Mouse (Mus musculus) liver, postnatal 0 days (tissue): ENCODE data around the gene Foxc1. TPM values are rescaled to one million over a fixed set of nuclear protein-coding genes. Genes with fewer than 3 reads are reported as not detected.
A peak's percentile ranks its signal among the peaks of the same experiment; 100 is the strongest.

Source experiments
- ATAC-seq: fragments of 200-750 bp; cut with Nextera tagmentation; 2 replicates; pipeline ENCODE4 v1.8.0; 2017; ENCODE audit warnings: mild to moderate bottlenecking, moderate library complexity
- DNase-seq: peaks from one replicate; pipeline ENCODE4 v3.0.0-alpha.2; 2016
- H3K27ac ChIP-seq: fragments of 300-500 bp; sonication (generic); 2 replicates; pipeline ENCODE4 v1.5.1; 2014; ENCODE audit warnings: antibody characterized with exemption, moderate library complexity, mild to moderate bottlenecking, low read depth
- H3K27me3 ChIP-seq: fragments of 300-500 bp; sonication (generic); 2 replicates; pipeline ENCODE4 v1.6.1; 2014; ENCODE audit warnings: low read length, control low read depth, mixed read lengths; ENCODE audit not compliant: insufficient read depth
- H3K36me3 ChIP-seq: fragments of 300-500 bp; sonication (generic); replicated peaks from 2 replicates; pipeline ENCODE4 v1.6.1; 2014; ENCODE audit warnings: mild to moderate bottlenecking, control low read depth, low read length, moderate library complexity, mixed read lengths; ENCODE audit not compliant: insufficient read depth
- H3K4me1 ChIP-seq: fragments of 300-500 bp; sonication (generic); 2 replicates; pipeline ENCODE4 v1.6.1; 2014; ENCODE audit warnings: antibody characterized with exemption, mild to moderate bottlenecking, control low read depth; ENCODE audit not compliant: insufficient read depth
- H3K4me2 ChIP-seq: fragments of 300-500 bp; sonication (generic); 2 replicates; pipeline ENCODE4 v1.6.1; 2014; ENCODE audit warnings: low read depth, mild to moderate bottlenecking, low read length, moderate library complexity, mixed read lengths
- H3K4me3 ChIP-seq: fragments of 300-500 bp; sonication (generic); 2 replicates; pipeline ENCODE4 v1.5.1; 2014; ENCODE audit warnings: low read depth, low read length
- H3K9ac ChIP-seq: fragments of 300-500 bp; sonication (generic); replicated peaks from 2 replicates; pipeline ENCODE4 v1.6.1; 2014; ENCODE audit warnings: mild to moderate bottlenecking, moderate library complexity
- H3K9me3 ChIP-seq: fragments of 300-500 bp; sonication (generic); 2 replicates; pipeline ENCODE4 v1.6.1; 2016; ENCODE audit warnings: mild to moderate bottlenecking, control low read depth, low read length, mixed read lengths
- CTCF ChIP-seq: sonication (generic); IDR thresholded peaks from 2 replicates; pipeline ENCODE4 v1.5.1; 2016; ENCODE audit warnings: antibody characterized with exemption, low read depth
- EP300 ChIP-seq: IDR thresholded peaks from 2 replicates; pipeline ENCODE4 v1.6.1; 2016; ENCODE audit warnings: antibody characterized with exemption, low read depth, mild to moderate bottlenecking
- WGBS: fragments of 180-500 bp; shearing (Covaris S2); extraction: QIAGEN DNeasy Blood & Tissue Kit; methylation state at CpG from one replicate; pipeline ENCODE4 v1.1.7; 2014; ENCODE audit not compliant: insufficient replicate concordance; 5-methylcytosine and 5-hydroxymethylcytosine counted together
- polyA plus RNA-seq: library from polyadenylated mRNA; unstranded; fragments of >200 nt; fragmentation: Nextera tagmentation; extraction: Ambion mirVana; gene quantifications from 2 replicates; pipeline ENCODE4 v1.2.1, GENCODE M21; 2015

The Foxc1 gene
- polyA plus RNA-seq, 1 experiment from 2014 or later: not detected

DNA sequence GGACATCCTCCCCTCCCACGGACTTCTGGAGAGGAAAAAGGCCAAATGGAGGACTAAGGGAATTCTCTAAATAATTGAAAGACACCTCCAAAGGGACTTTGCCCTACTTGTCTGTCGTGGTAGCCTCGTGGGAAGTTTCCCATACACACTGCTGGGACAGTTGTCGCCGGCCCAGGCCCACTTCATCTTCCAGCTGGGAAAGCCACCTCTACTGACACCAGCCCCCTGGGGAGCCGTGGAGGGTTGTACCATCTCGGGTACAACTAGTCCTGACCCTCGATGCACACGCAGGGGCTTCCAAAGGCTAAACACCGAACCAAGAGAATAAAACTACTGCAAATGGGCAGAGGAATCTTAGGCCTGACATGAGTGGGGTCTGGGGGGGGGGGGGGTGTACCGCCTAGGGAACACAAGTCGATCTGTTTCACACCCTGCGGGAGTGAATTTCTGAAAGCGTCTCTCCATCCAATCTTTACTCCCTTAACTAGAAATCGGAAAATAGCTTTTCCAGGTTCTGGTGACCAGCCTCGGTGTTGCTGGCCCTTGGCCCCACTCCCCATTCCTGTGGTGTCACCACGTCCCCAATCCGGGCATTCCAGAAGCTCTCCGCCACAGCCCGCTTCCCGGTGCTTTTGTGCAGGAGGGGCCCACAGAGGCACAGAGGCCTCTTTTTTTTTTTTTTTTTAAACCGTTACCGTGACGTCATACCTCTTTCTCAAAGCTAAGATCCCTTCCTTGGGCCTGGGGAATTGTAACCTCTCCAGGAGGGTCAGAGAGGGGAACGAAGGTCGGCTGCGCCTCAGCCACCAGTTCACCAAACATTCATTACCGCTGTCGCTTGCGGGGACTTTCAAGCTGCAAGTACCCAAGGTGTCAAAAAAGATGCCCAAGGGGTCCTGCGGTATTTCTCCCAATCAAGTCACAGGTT is 3.0 kb upstream of the Foxc1 start:
- Histone ChIP-seq H3K27ac (no peak overlapping the region), H3K27me3 (peaks cover 90% of the 10 kb centered on the region), H3K4me2 (no peak overlapping the region), H3K4me1 (peaks cover 21% of the 10 kb centered on the region), H3K9ac (no peak overlapping the region), H3K4me3 (no peak overlapping the region), H3K36me3 (no peaks in the 10 kb centered on the region), H3K9me3 (no peaks in the 10 kb centered on the region)
- no peak for ATAC-seq
- no peak for TF ChIP-seq CTCF
- no peak for TF ChIP-seq EP300
- no peak for DNase-seq
- 5% methylated on average over 31 of the region's 31 CpGs for WGBS

DNA sequence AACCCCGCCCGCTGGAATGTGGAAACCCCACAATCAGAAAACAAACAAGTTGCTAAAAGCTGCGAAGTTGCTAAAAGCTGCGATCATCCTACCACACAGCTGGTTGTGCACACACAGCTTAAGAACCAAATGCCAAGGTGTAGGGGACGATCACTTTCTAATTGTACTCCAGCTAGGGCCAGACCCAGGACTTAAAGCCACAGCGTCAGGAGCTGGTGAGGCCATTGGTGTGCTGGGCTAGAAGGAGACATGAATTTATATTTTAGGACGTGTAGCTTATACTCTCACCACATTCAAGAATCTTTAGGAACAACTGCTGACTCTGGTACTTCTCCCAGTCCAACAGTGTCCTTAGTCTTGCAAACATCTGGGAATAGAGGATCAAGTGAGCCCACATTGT is 1.9 kb upstream of the Foxc1 start:
- Histone ChIP-seq H3K27ac (no peak overlapping the region), H3K36me3 (no peaks in the 10 kb centered on the region), H3K4me3 (no peak overlapping the region), H3K9me3 (no peaks in the 10 kb centered on the region), H3K27me3 (peaks cover 88% of the 10 kb centered on the region), H3K4me1 (peaks cover 24% of the 10 kb centered on the region), H3K4me2 (no peak overlapping the region), H3K9ac (no peak overlapping the region)
- WGBS: 13% methylated on average over 7 of the region's 7 CpGs
- ATAC-seq (no peak), DNase-seq (no peak)
- no peak for TF ChIP-seq CTCF
- no peak for TF ChIP-seq EP300

DNA sequence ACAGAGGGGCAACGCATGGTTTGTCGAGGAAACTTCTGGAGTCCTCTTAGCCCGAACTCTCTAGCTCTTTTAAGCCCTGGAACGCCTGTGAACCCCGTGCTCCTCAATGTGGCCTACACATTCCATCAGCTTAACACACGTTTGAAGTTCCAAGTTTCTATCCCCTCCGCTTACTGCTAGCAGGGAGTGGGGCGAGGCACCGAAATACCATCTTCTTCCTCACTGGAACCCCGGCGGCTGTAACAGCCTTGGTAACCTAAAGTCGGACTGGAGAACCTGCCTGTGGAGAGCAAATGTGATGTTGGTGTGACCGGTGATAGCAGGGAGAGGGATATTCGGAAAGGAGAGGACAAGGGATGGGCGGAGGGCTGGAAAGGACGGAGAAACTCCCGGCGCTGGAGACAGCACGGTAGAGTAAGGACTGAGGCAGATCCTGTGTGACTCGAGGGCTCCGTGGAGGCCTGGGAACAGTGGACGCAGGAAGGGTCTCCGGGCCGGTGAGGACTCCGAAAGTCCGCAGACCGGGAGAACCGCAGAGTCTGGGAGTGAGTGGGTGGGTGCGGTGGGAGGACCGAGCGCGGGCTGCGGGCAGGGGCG is 504 bp upstream of the Foxc1 start:
- H3K9me3 ChIP-seq: no peaks in the 10 kb centered on the region
- no peak for TF ChIP-seq CTCF
- no peak for TF ChIP-seq EP300
- H3K27ac ChIP-seq: no peak overlapping the region
- H3K4me3 ChIP-seq: peak overlapping the region; percentile 51
- H3K27me3 ChIP-seq: peaks cover 94% of the 10 kb centered on the region
- no peaks in the 10 kb centered on the region for H3K36me3 ChIP-seq
- 3% methylated on average over 32 of the region's 34 CpGs for WGBS
- H3K9ac ChIP-seq: no peak overlapping the region
- DNase-seq (no peak), ATAC-seq (peak; percentile 12; the same call in 1 of the 2 replicates)
- H3K4me1 ChIP-seq: peaks cover 23% of the 10 kb centered on the region
- H3K4me2 ChIP-seq: peak overlapping the region; percentile 70

DNA sequence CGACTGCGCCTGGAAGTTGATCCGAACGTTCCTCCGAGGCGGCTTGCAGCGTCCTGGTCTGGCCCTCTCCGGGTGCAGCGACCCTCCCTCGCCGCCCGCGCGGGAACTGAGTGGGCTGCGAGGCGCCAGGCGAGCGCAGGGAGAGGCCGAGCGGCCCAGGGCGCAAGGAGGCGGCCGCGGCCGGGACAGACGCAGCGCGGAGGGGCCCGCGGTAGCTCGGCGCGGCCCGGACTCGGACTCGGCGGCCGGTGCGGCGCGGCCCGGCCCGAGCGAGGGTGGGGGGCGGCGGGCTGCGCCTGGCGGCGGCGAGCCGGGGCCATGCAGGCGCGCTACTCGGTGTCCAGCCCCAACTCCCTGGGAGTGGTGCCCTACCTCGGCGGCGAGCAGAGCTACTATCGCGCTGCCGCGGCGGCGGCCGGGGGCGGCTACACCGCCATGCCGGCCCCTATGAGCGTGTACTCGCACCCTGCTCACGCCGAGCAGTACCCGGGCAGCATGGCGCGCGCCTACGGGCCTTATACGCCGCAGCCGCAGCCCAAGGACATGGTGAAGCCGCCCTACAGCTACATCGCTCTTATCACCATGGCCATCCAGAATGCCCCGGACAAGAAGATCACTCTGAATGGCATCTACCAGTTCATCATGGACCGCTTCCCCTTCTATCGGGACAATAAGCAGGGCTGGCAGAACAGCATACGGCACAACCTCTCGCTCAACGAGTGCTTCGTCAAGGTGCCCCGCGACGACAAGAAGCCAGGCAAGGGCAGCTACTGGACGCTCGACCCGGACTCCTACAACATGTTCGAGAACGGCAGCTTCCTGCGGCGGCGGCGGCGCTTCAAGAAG is 680 bp downstream of the Foxc1 start:
- no peak overlapping the region for H3K9ac ChIP-seq
- peak overlapping the region; percentile 70 for H3K4me2 ChIP-seq
- H3K36me3 ChIP-seq: no peaks in the 10 kb centered on the region
- no peak for ATAC-seq
- no peak overlapping the region for H3K27ac ChIP-seq
- peaks cover 94% of the 10 kb centered on the region for H3K27me3 ChIP-seq
- DNase-seq: no peak
- H3K4me1 ChIP-seq: peaks cover 19% of the 10 kb centered on the region
- H3K9me3 ChIP-seq: no peaks in the 10 kb centered on the region
- under 1% methylated on average over 91 of the region's 101 CpGs for WGBS
- TF ChIP-seq CTCF: no peak
- peak overlapping the region; percentile 51 for H3K4me3 ChIP-seq

DNA sequence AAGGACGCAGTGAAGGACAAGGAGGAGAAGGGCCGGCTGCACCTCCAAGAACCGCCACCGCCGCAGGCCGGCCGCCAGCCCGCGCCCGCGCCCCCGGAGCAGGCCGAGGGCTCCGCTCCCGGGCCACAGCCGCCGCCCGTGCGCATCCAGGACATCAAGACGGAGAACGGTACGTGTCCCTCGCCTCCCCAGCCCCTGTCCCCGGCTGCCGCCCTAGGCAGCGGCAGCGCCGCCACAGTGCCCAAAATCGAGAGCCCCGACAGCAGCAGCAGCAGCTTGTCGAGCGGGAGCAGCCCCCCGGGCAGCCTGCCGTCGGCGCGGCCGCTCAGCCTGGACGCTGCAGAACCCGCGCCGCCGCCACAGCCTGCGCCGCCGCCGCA is 1.3 kb downstream of the Foxc1 start:
- Histone ChIP-seq H3K4me3 (peak overlapping the region; percentile 51), H3K27ac (no peak overlapping the region), H3K9ac (no peak overlapping the region), H3K4me2 (peak overlapping the region; percentile 70), H3K36me3 (no peaks in the 10 kb centered on the region), H3K27me3 (peaks cover 93% of the 10 kb centered on the region), H3K9me3 (no peaks in the 10 kb centered on the region), H3K4me1 (peaks cover 19% of the 10 kb centered on the region)
- TF ChIP-seq EP300: no peak
- TF ChIP-seq CTCF: no peak
- DNase-seq (no peak), ATAC-seq (no peak)
- under 1% methylated on average over 37 of the region's 47 CpGs for WGBS
